Mouse (Mus musculus) small intestine, adult 2 months (tissue): ENCODE data around the gene Maf.

ENCODE experiments used
- CTCF ChIP-seq: fragments of 200-500 bp; IDR thresholded peaks from 2 replicates; pipeline ENCODE4 v1.5.1; 2012; ENCODE audit warnings: low read depth, mild to moderate bottlenecking, control low read depth, inconsistent platforms, low read length, moderate library complexity, mixed read lengths; ENCODE audit not compliant: insufficient replicate concordance, insufficient read length; ENCODE audit errors: extremely low read depth
- POLR2A ChIP-seq: fragments of 200-500 bp; IDR thresholded peaks from 2 replicates; pipeline ENCODE4 v1.6.1; 2012; ENCODE audit warnings: low read depth, mild to moderate bottlenecking, control low read depth, inconsistent platforms, low read length, moderate library complexity

DNA sequence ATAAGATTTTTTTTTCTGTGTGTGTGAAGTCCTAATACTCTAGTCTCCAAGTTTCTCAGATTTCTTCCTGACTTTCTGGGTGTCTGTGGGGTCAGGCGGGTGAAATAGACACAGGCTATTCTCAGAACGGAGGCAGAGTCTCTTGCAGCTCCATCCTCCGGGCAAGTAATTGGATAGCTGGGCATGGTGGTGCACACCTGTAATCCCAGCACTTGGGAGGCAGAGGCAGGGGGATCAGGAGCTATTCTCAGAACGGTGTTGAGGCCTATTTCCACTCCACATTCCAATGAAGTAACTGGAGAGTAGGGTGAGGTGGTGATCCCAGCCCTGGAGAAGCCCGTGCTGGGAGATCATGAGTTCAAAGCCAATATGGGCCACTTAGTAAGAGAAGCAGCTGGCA lies 67.6 kb downstream of the Maf start:
- TF ChIP-seq CTCF: no peak
- TF ChIP-seq POLR2A: no peak
